Mouse (Mus musculus): ENCODE measurements around the gene Msrb2. TPM values are rescaled to one million over a fixed set of nuclear protein-coding genes. Genes with fewer than 3 reads are reported as not detected.
A peak's percentile ranks its signal among the peaks of the same experiment; 100 is the strongest.

Gene Msrb2
- polyA plus RNA-seq, 1 experiment, result 5.3 TPM

GRCm38 (mm10) chr2:19344636-19345413 lies 26.4 kb upstream of the Msrb2 start:
- Histone ChIP-seq H3K9me3 (replicated peaks; ENCODE audit: control insufficient read depth, insufficient read depth, low read length, poor library complexity, severe bottlenecking) (no peaks in the 10 kb centered on the region), H3K27me3 (ENCODE audit: control insufficient read depth, insufficient read depth, low read length, poor library complexity, severe bottlenecking) (no peaks in the 10 kb centered on the region), H3K4me1 (ENCODE audit: control insufficient read depth, insufficient read depth, low read length) (no peaks in the 10 kb centered on the region), H3K9ac (ENCODE audit: low read depth, poor library complexity, severe bottlenecking) (no peak overlapping the region), H3K27ac (ENCODE audit: insufficient read depth, low read length) (no peak overlapping the region), H3K4me3 (ENCODE audit: low read depth, low read length) (no peak overlapping the region), H3K36me3 (ENCODE audit: control insufficient read depth, insufficient read depth, low read length, poor library complexity, severe bottlenecking) (no peaks in the 10 kb centered on the region)
- no peak for TF ChIP-seq EP300 (IDR thresholded peaks at IDR 0.05; ENCODE audit: insufficient read depth, low read depth, low read length)
- TF ChIP-seq CTCF (IDR thresholded peaks at IDR 0.05; ENCODE audit: low read depth, low read length), result peak; percentile 83
- TF ChIP-seq POLR2A (IDR thresholded peaks at IDR 0.05; ENCODE audit: insufficient read depth, low read length), result no peak

- Histone ChIP-seq H3K36me3 (ENCODE audit: control insufficient read depth, insufficient read depth, low read length, poor library complexity, severe bottlenecking) (no peaks in the 10 kb centered on the region), H3K4me3 (ENCODE audit: low read depth, low read length) (no peak overlapping the region), H3K9ac (ENCODE audit: low read depth, poor library complexity, severe bottlenecking) (no peak overlapping the region), H3K9me3 (replicated peaks; ENCODE audit: control insufficient read depth, insufficient read depth, low read length, poor library complexity, severe bottlenecking) (no peaks in the 10 kb centered on the region), H3K4me1 (ENCODE audit: control insufficient read depth, insufficient read depth, low read length) (no peaks in the 10 kb centered on the region), H3K27ac (ENCODE audit: insufficient read depth, low read length) (no peak overlapping the region), H3K27me3 (ENCODE audit: control insufficient read depth, insufficient read depth, low read length, poor library complexity, severe bottlenecking) (no peaks in the 10 kb centered on the region)
- no peak for TF ChIP-seq EP300 (IDR thresholded peaks at IDR 0.05; ENCODE audit: insufficient read depth, low read depth, low read length)
These were observed 25.8 kb upstream of the Msrb2 start for GRCm38 (mm10) chr2:19345414-19345964.

GRCm38 (mm10) chr2:19348454-19348853 lies 22.8 kb upstream of the Msrb2 start:
- Histone ChIP-seq H3K36me3 (ENCODE audit: control insufficient read depth, insufficient read depth, low read length, poor library complexity, severe bottlenecking) (no peaks in the 10 kb centered on the region), H3K4me3 (ENCODE audit: low read depth, low read length) (no peak overlapping the region), H3K9ac (ENCODE audit: low read depth, poor library complexity, severe bottlenecking) (no peak overlapping the region), H3K27me3 (ENCODE audit: control insufficient read depth, insufficient read depth, low read length, poor library complexity, severe bottlenecking) (no peaks in the 10 kb centered on the region), H3K9me3 (replicated peaks; ENCODE audit: control insufficient read depth, insufficient read depth, low read length, poor library complexity, severe bottlenecking) (no peaks in the 10 kb centered on the region), H3K27ac (ENCODE audit: insufficient read depth, low read length) (no peak overlapping the region), H3K4me1 (ENCODE audit: control insufficient read depth, insufficient read depth, low read length) (no peaks in the 10 kb centered on the region)
- no peak for TF ChIP-seq CTCF (IDR thresholded peaks at IDR 0.05; ENCODE audit: low read depth, low read length)
- TF ChIP-seq EP300 (IDR thresholded peaks at IDR 0.05; ENCODE audit: insufficient read depth, low read depth, low read length), result no peak
- no peak for TF ChIP-seq POLR2A (IDR thresholded peaks at IDR 0.05; ENCODE audit: insufficient read depth, low read length)

GRCm38 (mm10) chr2:19350167-19350566 lies 21.1 kb upstream of the Msrb2 start:
- H3K27me3 ChIP-seq (ENCODE audit: control insufficient read depth, insufficient read depth, low read length, poor library complexity, severe bottlenecking), result no peaks in the 10 kb centered on the region
- no peaks in the 10 kb centered on the region for H3K4me1 ChIP-seq (ENCODE audit: control insufficient read depth, insufficient read depth, low read length)
- H3K9me3 ChIP-seq (replicated peaks; ENCODE audit: control insufficient read depth, insufficient read depth, low read length, poor library complexity, severe bottlenecking), result no peaks in the 10 kb centered on the region
- TF ChIP-seq EP300 (IDR thresholded peaks at IDR 0.05; ENCODE audit: insufficient read depth, low read depth, low read length) (no peak), CTCF (IDR thresholded peaks at IDR 0.05; ENCODE audit: low read depth, low read length) (no peak), POLR2A (IDR thresholded peaks at IDR 0.05; ENCODE audit: insufficient read depth, low read length) (no peak)
- no peak overlapping the region for H3K9ac ChIP-seq (ENCODE audit: low read depth, poor library complexity, severe bottlenecking)
- H3K36me3 ChIP-seq (ENCODE audit: control insufficient read depth, insufficient read depth, low read length, poor library complexity, severe bottlenecking), result no peaks in the 10 kb centered on the region
- H3K4me3 ChIP-seq (ENCODE audit: low read depth, low read length), result no peak overlapping the region
- H3K27ac ChIP-seq (ENCODE audit: insufficient read depth, low read length), result no peak overlapping the region

- H3K27ac ChIP-seq (ENCODE audit: insufficient read depth, low read length), result no peak overlapping the region
- no peak overlapping the region for H3K4me3 ChIP-seq (ENCODE audit: low read depth, low read length)
- TF ChIP-seq EP300 (IDR thresholded peaks at IDR 0.05; ENCODE audit: insufficient read depth, low read depth, low read length) (no peak), POLR2A (IDR thresholded peaks at IDR 0.05; ENCODE audit: insufficient read depth, low read length) (no peak), CTCF (IDR thresholded peaks at IDR 0.05; ENCODE audit: low read depth, low read length) (no peak)
- no peaks in the 10 kb centered on the region for H3K9me3 ChIP-seq (replicated peaks; ENCODE audit: control insufficient read depth, insufficient read depth, low read length, poor library complexity, severe bottlenecking)
- no peaks in the 10 kb centered on the region for H3K36me3 ChIP-seq (ENCODE audit: control insufficient read depth, insufficient read depth, low read length, poor library complexity, severe bottlenecking)
- no peaks in the 10 kb centered on the region for H3K4me1 ChIP-seq (ENCODE audit: control insufficient read depth, insufficient read depth, low read length)
- no peak overlapping the region for H3K9ac ChIP-seq (ENCODE audit: low read depth, poor library complexity, severe bottlenecking)
- H3K27me3 ChIP-seq (ENCODE audit: control insufficient read depth, insufficient read depth, low read length, poor library complexity, severe bottlenecking), result no peaks in the 10 kb centered on the region
These were observed 19.5 kb upstream of the Msrb2 start for GRCm38 (mm10) chr2:19351615-19352253.

GRCm38 (mm10) chr2:19353158-19353557 lies 18.1 kb upstream of the Msrb2 start:
- Histone ChIP-seq H3K9me3 (replicated peaks; ENCODE audit: control insufficient read depth, insufficient read depth, low read length, poor library complexity, severe bottlenecking) (no peaks in the 10 kb centered on the region), H3K27ac (ENCODE audit: insufficient read depth, low read length) (no peak overlapping the region), H3K9ac (ENCODE audit: low read depth, poor library complexity, severe bottlenecking) (no peak overlapping the region), H3K4me1 (ENCODE audit: control insufficient read depth, insufficient read depth, low read length) (no peaks in the 10 kb centered on the region), H3K4me3 (ENCODE audit: low read depth, low read length) (no peak overlapping the region), H3K36me3 (ENCODE audit: control insufficient read depth, insufficient read depth, low read length, poor library complexity, severe bottlenecking) (no peaks in the 10 kb centered on the region), H3K27me3 (ENCODE audit: control insufficient read depth, insufficient read depth, low read length, poor library complexity, severe bottlenecking) (no peaks in the 10 kb centered on the region)
- no peak for TF ChIP-seq POLR2A (IDR thresholded peaks at IDR 0.05; ENCODE audit: insufficient read depth, low read length)
- no peak for TF ChIP-seq CTCF (IDR thresholded peaks at IDR 0.05; ENCODE audit: low read depth, low read length)
- TF ChIP-seq EP300 (IDR thresholded peaks at IDR 0.05; ENCODE audit: insufficient read depth, low read depth, low read length), result no peak

Data from ES-Bruce4 (cell line).